Mouse (Mus musculus) brown adipose tissue, adult 24 weeks (tissue): ENCODE results near the gene Gm10945. TPM values are rescaled to one million over a fixed set of nuclear protein-coding genes. Genes with fewer than 3 reads are reported as not detected.

ENCODE experiments used
- H3K27ac ChIP-seq: fragments of 200-500 bp; replicated peaks from 2 replicates; pipeline ENCODE4 v1.5.1; 2012; ENCODE audit warnings: low read depth, mild to moderate bottlenecking, low read length
- H3K4me1 ChIP-seq: fragments of 200-500 bp; 2 replicates; pipeline ENCODE4 v1.6.1; 2012; ENCODE audit warnings: low read length, mixed read lengths; ENCODE audit not compliant: control insufficient read depth, insufficient read depth, insufficient read length
- H3K4me3 ChIP-seq: fragments of 200-500 bp; 2 replicates; pipeline ENCODE4 v1.5.1; 2012; ENCODE audit warnings: low read depth, mild to moderate bottlenecking, low read length, moderate library complexity; ENCODE audit not compliant: insufficient read depth
- polyA plus RNA-seq: library from polyadenylated mRNA; stranded (reverse); fragments of >200 nt; gene quantifications from 2 replicates; pipeline ENCODE4 v1.2.4, GENCODE M21; 2012; ENCODE audit not compliant: missing spikeins, insufficient read depth, insufficient read length

Gene Gm10945
- polyA plus RNA-seq, result not detected in 2 replicates

- H3K27ac ChIP-seq, result no peak within 1 kb of the TSS
These were observed at the start of gene Gm10945 for GRCm38 (mm10) chr10:6761287-6761811. TSS of gene Gm10945 (minus strand) at chr10:6761761.

GRCm38 (mm10) chr10:6790226-6790625, 28.7 kb upstream of the Gm10945 start:
- no peak overlapping the region for H3K27ac ChIP-seq
- H3K4me3 ChIP-seq, result no peak overlapping the region
- H3K4me1 ChIP-seq, result no peaks in the 10 kb centered on the region

More at GRCm38 (mm10) chr10:6761287-6761811, at the start of gene Gm10945:
- Histone ChIP-seq H3K4me3 (no peak within 1 kb of the TSS), H3K4me1 (no peaks in the 10 kb centered on the region)

- no peak overlapping the region for H3K4me3 ChIP-seq
- H3K4me1 ChIP-seq, result no peaks in the 10 kb centered on the region
- H3K27ac ChIP-seq, result no peak overlapping the region
These were observed 27.1 kb upstream of the Gm10945 start for GRCm38 (mm10) chr10:6788517-6789237.

- Histone ChIP-seq H3K27ac (no peak within 1 kb of the TSS), H3K4me1 (no peaks in the 10 kb centered on the region), H3K4me3 (no peak within 1 kb of the TSS)
These were observed 3.4 kb downstream of the Gm10945 start, which contains the start of gene Oprm1 for GRCm38 (mm10) chr10:6758206-6758605. TSS of gene Oprm1 (plus strand) at chr10:6758506.

- Histone ChIP-seq H3K4me3 (no peak overlapping the region), H3K4me1 (no peaks in the 10 kb centered on the region), H3K27ac (no peak overlapping the region)
These were observed 8.2 kb downstream of the Gm10945 start for GRCm38 (mm10) chr10:6753375-6753774.

- Histone ChIP-seq H3K4me1 (no peaks in the 10 kb centered on the region), H3K27ac (no peak overlapping the region)
These were observed 33.1 kb downstream of the Gm10945 start for GRCm38 (mm10) chr10:6728469-6728868.

GRCm38 (mm10) chr10:6723765-6724164, 37.8 kb downstream of the Gm10945 start:
- H3K27ac ChIP-seq, result no peak overlapping the region
- no peak overlapping the region for H3K4me3 ChIP-seq
- H3K4me1 ChIP-seq, result no peaks in the 10 kb centered on the region

More at GRCm38 (mm10) chr10:6728469-6728868, 33.1 kb downstream of the Gm10945 start:
- no peak overlapping the region for H3K4me3 ChIP-seq

GRCm38 (mm10) chr10:6717181-6717948, 44.2 kb downstream of the Gm10945 start:
- H3K27ac ChIP-seq, result no peak overlapping the region
- no peaks in the 10 kb centered on the region for H3K4me1 ChIP-seq
- H3K4me3 ChIP-seq, result no peak overlapping the region

- no peaks in the 10 kb centered on the region for H3K4me1 ChIP-seq
- no peak overlapping the region for H3K4me3 ChIP-seq
- no peak overlapping the region for H3K27ac ChIP-seq
These were observed 56.2 kb downstream of the Gm10945 start for GRCm38 (mm10) chr10:6705226-6705885.

- Histone ChIP-seq H3K4me1 (no peaks in the 10 kb centered on the region), H3K27ac (no peak overlapping the region), H3K4me3 (no peak overlapping the region)
These were observed 67.2 kb downstream of the Gm10945 start for GRCm38 (mm10) chr10:6694218-6694850.

Other genes starting within 250 kb of the Gm10945 start
- not detected in 2 replicates for gene Oprm1, start 3.3 kb downstream of the Gm10945 start, polyA plus RNA-seq